Mouse (Mus musculus): ENCODE results near the gene Eef1g.
"Not testable (repeated sequence)": the region's sequence is repeated elsewhere in the genome, so short reads cannot be mapped to it uniquely, and the experiment has no call there.

Eef1g gene

DNA sequence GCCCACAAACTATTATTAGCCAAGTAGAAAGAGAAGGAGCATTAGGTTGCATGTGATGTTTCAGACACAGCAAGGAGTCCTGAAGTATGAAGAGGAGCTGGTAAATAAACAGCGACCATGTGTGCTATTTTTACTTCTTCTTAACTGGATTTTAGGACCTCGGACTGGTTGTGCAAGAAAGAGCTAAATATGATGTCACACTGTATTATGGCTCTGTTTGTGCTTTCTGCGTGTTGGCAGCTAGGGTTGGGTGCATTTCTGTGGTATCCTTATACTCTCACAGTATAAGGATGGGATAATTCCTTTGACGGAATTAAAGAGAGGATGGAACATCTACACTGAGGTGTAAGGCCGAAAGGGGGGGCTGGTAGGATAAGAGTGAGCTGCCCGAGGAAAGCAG is 21.6 kb upstream of the Eef1g start:
- DNase-seq, result no peak

DNA sequence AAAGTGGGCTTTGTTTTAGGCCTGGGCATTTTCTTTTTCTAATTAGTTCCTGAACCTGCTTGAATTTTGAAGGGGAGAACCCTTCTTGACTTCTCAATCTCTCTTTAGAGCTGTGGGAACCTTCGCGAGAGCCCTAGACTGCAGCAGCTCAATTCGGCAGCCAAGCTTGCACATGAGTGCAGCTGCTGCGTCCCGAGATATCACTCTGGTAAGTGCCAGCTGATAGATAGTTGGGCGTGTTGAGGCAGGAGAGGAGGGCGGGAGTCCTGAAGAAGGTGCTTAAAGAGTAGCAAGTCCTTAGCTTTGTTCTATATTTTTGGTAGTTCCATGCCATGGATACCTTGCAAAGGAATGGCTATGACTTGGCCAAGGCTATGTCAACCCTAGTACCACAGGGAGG is 19.9 kb upstream of the Eef1g start:
- no peak for DNase-seq

- no peak for DNase-seq
Measured at GRCm38 (mm10) chr19:8950190-8950589, 16.7 kb upstream of the Eef1g start.

DNA sequence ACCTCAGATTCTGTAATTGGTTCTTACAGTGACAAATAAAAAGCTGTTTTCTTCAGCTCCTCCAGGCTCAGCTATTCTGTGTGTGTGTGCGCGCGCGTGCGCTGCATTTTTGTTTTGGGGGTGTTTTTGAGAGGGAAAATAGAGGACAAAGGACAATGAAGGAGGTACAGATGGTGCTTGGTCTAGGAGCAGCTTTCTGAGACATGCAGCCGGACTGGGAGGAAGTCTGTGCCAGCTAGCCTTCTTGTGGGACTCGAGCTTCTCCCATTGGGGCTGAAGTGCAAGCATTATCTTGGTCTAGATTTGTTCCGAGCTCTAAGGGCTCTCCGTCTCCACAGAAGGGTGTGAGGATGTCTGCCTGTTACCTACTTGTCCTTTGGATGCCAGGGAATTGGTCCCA is 14.6 kb upstream of the Eef1g start:
- peak; percentile 25 for DNase-seq

DNA sequence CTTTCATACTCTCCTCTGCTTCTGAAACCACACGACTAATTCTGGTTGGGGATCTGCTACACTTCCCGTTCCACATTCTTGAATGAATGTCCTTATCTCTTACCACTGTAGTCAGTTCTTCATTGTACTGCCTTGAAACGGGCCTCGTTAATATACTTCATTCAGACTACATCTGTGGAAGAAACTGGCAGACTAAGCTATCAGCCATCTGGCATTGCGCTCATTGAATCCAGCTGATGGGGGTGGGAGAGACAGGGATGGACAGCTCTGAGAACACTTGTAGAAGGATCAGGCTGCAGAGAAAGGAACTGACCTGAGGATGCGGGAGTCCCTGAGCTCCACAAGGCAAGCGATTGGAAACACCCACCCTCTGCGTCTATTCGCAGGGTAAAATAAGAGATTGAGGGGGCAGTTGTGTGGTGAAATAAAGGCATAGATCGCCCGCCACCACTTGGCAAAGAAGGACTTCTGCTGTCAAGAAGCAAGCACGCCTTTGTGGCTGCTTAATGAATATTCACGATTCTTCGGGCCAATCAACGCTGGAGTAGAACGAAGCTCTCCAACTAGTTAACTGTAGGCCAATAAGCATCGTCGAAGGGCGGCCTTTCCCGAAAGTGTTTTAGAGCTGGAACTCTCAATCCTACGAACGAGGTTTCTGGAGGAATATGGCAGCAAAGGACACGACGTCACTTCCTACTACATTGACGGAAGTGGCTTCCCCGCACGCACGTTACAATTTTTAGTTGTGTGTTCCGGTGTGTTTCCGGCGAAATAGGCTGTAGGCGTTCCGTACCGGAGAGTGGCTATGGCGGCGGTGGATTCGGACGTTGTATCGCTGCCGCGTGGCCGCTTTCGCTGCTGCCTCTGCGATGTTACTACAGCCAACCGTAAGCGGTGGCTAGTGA is 13.5 kb upstream of the Eef1g start, which contains the start of gene Tut1:
TSS of gene Tut1 (plus strand) at position 713 of the 905 bp plus-strand sequence.
- DNase-seq, result peak; percentile 92

- DNase-seq, result peak; percentile 17
Measured at GRCm38 (mm10) chr19:8954171-8954570, 12.7 kb upstream of the Eef1g start.

DNA sequence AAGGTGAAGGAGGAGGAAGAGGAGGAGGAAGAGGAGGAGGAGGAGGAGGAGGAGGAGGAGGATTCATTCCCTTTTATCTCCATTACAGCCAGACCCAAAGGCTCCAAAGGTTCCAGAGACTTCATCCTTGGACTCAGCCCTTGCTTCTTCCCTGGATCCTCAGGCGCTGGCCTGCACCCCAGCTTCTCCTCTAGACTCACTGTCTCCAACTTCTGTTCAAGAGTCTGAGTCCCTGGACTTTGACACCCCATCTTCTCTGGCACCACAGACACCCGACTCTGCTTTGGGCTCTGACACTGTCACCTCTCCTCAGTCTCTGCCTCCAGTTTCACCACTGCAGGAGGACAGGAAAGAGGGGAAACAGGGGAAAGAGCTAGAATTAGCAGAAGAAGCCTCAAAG is 4.6 kb upstream of the Eef1g start:
- DNase-seq, result no peak

GRCm38 (mm10) chr19:8965075-8965474 is 1.8 kb upstream of the Eef1g start:
- DNase-seq, result peak; percentile 25

- peak; percentile 51 for DNase-seq
Measured at GRCm38 (mm10) chr19:8965771-8966170, 1.1 kb upstream of the Eef1g start.

GRCm38 (mm10) chr19:8966198-8966589 is 647 bp upstream of the Eef1g start:
- no peak for DNase-seq

DNA sequence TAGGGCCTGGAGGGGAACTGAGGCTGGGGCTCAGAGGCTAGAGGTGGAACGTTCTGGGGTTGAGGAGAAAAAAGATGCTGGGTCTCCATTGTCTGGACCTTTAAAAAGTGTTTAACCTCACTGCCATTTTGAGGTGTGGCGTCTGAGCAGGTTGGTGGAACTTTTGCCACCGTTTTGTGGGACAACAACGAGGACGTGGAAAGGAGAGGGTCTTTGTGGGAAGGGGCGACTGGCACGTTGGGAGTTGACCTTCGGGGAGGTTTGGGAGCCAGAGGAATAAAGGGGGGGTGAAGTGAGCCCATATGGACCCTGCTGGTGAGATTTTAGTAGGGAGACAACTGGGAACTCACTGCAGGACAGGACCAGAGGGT is 517 bp downstream of the Eef1g start:
- no peak for DNase-seq

GRCm38 (mm10) chr19:8967893-8968292 is 1.1 kb downstream of the Eef1g start:
- DNase-seq, result no peak

GRCm38 (mm10) chr19:8972491-8972890 is 5.7 kb downstream of the Eef1g start:
- DNase-seq, result not testable (repeated sequence)

DNA sequence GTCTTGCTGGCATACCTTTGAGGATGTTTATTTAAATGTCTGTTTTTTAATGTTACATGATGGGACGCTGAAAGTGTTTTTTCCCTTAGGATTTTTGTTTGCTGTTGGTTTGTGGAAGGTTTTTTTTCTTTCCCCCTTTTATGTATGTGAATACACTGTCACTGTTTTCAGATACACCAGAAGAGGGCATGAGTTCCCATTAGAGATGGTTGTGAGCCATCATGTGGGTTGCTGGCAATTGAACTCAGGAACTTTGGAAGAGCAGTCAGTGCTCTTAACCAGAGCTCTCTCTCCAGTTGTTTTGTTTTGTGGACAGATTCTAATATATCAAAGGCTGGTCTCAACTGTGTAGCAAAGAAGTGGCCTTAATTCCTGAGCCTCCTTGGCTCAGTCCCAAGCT is 7.8 kb downstream of the Eef1g start:
- no peak for DNase-seq

GRCm38 (mm10) chr19:8975491-8975890 is 8.7 kb downstream of the Eef1g start:
- no peak for DNase-seq

DNA sequence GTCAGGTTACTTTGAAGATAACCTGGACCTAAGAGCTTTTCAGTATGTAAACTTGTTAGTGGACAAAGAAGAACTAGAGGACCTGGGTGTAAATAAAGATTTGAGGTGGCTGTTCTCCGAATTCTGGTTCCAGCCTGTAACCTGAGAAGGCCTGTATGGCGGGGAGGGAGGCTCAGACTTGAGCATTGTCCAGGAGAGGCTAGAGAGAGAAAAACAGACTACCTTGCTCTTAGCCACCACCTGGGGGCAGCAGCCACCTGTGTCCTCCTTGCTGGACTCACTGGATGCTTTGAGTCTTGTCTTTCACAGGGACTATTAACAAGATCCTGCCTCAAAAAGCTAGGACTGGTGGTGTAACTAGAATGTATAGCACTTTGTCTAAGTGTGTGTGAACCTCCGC is 9.7 kb downstream of the Eef1g start:
- peak; percentile 43 for DNase-seq

GRCm38 (mm10) chr19:8980771-8981170 is 13.9 kb downstream of the Eef1g start:
- no peak for DNase-seq

DNA sequence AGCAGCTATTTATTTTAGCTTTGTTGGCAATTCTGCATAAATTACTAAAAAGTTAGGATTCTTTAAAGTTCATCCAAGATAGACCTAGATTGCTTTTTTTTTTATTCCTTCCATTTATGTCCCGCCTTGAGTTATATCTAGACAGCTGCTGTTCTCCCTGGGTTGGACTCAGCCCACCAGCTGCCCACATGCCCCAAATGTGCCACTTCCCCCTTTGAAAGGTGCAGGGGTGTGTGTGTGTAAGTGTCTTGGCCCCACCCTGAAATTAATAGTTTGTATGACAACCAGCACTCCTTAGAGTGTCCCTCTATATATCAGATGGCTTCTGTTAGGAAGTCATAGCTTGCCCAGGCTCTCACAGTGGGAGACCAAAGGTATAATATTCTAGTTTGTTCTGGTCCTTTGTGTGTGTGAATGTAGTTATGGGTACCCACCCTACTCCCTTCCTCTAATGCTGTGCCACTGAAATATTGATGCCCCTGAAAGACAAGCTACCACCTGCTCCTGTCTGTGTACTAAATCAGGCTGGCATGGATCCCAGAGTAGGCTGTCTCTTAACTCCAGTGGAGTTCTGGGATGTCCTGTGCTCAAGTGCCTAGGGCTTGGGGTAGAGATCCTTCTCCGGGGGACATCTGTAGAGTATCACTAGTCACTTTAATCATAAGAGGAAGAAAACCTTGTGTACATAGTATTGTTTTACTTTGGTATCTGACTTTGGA is 14.8 kb downstream of the Eef1g start:
- no peak for DNase-seq

DNA sequence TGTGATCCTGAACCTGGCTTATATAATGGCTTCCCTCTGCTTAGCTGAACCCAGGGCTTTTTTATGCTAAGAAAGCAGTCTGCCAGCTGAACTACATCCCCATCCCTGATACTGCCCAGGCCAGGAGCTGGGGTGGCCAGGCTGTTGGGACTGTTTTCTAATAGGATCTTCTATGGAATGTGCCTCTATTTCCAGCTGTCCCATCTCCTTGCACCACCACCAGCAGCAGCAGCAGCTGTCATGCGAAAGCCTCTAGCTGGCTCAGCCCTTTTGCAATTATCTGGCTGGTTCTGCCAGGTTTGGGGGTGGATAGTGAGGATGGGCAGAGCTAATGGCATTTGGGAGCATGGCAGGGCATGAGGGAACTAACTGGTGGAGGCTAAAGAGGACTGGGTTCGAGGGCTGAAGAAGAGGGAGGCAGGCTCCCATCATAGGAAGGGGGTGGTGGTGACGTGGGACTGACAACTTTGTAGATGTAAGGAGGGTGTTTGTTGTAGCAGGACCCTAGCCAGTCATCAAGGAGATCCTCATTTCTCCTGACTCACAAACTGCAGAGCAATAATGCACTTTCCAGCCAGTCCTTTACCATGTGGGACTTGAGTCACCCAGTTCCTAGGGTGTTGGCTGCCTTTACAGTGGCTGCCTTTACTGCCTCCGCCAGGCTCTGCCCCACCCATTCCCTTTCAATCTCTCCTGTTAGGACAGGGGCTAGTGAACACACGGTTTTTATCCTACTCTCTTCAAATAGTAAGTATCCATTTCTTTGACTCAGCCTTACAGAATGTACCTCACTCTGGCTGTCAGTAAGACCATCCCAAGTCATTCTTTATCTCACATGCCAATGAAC is 15.7 kb downstream of the Eef1g start:
- no peak for DNase-seq

DNA sequence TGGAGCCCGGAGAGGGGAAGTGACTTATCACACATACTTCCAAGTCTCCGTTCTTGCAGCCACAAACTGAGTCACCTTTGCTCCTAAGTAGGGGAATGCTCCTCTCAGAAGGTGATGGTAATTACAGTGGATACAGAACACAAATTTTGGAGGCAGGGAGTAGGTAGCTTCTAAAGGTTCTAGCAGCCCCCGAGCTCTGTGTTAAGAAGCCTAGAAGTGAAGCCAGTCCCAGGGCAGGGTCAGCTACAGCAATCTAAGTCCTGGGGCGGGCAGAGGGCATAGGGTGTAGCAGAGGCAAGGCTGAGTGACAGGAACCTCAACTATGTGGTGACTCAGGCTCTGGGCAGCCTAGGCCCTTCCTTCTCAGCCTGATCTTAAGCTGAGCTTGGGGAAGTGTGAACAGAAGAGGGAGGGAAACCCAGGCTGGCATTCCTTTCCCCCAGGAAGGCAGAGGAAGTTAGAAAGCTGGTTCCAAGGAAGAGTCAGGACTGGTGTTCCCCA is 16.4 kb downstream of the Eef1g start:
- DNase-seq, result no peak

GRCm38 (mm10) chr19:8984255-8984868 is 17.5 kb downstream of the Eef1g start:
- DNase-seq, result no peak

DNA sequence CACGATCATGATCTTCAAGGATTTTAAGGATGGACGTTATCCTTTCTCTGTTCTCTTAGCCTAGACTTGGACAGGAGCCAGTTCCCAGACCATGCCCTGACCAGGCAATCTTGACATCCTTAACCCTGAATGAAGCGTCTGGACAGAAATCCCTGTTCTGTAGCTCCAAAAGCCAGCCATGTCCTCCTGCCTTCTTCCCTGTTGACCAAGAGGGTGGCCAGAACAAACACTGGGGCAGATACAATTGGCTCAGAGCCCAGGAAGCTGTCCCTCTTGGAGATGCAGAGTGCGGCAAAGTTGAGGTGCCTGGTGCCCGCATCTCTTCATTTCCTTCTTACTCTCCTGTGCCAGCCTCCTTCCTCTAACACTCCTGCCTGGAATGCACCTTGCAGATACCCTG is 19.1 kb downstream of the Eef1g start:
- no peak for DNase-seq

DNA sequence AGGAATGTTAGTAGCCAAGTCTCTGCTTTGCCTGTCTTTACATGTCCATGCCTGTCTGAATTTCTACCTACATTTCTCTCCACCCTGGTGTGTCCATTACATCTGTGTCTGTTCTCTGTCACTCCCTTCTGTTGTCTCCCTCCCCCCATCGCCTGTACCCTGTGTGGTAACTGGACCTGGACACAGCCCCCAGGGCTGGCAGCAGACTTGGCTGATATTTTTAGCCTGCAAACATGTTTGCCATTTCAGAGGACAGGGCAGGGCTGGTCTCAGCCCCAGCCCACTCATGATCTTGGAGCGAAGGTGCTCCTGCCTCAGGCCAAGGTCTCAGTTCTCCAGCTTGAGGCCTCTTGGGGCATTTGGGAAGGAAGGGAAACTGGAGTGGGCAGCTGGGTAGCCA is 21.0 kb downstream of the Eef1g start:
- no peak for DNase-seq

Data from cerebellum, adult 8-10 months (tissue).